Mouse (Mus musculus): Measurements from ENCODE around the gene Chia1. TPM values are rescaled to one million over a fixed set of nuclear protein-coding genes. Genes with fewer than 3 reads are reported as not detected.
"Not testable (repeated sequence)": the region's sequence is repeated elsewhere in the genome, so short reads cannot be mapped to it uniquely, and the experiment has no call there.

The Chia1 gene
- 1 to 10 TPM in 1 of 4 experiments, under 1 TPM in 3; 0.64 to 2.0 (median 0.80) TPM for total RNA-seq (2022)

DNA sequence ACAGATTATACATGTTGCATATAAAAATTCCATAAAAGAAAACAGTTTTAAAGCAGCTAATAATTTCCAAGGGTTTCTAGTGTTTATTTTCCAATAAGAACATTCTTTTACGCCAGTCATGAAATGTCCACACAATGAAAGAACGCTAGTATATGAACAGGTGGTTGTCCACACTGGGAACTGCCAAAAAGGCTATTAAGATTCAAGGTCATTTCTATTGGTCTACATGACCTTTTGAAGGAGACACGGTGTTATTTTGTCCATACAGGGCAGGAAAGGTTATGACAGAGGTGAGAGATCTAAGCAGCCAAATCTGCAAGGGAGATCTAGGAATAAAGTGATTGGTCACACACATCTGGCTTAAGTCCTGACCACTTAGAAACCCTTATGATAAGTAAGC, at the start of gene Chia1:
Gene Chia1 (plus strand): TSS at position 301 of the 400 bp plus-strand sequence.
- DNase-seq (ENCODE audit: low spot score in 2 of 2) = no peak

GRCm38 (mm10) chr3:106067707-106068106, 45.3 kb upstream of the Chia1 start:
- DNase-seq (ENCODE audit: low spot score in 2 of 2) = not testable (repeated sequence)

DNA sequence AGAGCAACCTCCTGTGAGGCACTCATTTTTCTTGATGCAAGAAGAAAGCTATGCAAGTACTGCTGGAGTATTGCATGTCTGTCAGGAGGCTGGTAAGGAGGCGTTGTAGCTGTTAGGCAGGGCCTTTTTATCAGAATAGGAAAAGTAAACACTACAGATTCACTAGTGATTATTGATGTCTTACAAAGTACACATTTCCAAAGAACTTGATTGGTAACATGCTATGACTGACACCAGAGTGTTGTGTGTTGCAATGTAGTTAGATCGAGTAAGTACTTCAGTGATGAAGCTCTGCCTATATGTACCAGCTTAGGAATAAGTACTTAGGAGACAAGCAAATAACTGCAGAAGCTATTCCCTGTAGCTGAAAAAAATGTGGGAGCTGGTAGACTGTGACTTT, 42.0 kb upstream of the Chia1 start:
- DNase-seq (ENCODE audit: low spot score in 2 of 2) = no peak

DNA sequence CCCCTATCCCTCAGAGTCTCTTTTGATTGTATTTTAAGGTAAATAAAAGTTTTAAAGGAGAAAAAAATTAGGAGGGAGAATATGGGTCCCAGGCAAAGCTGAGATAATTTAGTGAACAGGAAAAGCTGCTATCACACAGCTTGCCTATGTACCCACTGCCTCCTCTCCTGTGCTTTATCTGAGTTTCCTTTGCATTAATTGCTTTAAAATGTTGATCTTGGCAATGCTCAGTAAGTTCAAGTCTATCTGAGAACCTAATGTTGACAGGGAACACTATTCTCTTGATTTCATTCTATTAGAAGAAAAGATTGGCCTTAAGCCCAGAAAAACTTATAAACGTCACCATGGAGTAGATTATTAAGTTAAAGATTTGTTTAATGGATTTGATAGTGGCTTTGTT, 38.2 kb upstream of the Chia1 start:
- no peak for DNase-seq (ENCODE audit: low spot score in 2 of 2)

DNA sequence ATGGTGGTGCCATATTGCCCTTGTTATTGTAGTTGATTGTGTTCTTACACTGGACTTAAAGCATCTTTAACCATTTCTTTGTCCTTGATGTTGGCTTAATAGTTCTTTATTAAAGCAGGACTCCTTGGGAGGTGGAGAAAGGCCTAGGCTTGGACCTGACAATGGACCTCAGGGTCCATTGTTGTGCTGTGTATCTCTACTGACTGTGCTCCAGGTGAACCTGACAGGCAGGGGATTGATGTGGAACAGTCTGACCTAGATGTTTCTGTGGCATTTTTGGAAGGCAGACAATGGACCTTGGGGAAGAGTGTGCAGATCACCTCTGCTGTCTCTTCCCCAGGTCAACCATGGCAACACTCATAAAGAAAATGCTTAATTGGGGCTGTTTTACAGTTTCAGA, 14.0 kb downstream of the Chia1 start:
- DNase-seq (ENCODE audit: low spot score in 2 of 2) = no peak

DNA sequence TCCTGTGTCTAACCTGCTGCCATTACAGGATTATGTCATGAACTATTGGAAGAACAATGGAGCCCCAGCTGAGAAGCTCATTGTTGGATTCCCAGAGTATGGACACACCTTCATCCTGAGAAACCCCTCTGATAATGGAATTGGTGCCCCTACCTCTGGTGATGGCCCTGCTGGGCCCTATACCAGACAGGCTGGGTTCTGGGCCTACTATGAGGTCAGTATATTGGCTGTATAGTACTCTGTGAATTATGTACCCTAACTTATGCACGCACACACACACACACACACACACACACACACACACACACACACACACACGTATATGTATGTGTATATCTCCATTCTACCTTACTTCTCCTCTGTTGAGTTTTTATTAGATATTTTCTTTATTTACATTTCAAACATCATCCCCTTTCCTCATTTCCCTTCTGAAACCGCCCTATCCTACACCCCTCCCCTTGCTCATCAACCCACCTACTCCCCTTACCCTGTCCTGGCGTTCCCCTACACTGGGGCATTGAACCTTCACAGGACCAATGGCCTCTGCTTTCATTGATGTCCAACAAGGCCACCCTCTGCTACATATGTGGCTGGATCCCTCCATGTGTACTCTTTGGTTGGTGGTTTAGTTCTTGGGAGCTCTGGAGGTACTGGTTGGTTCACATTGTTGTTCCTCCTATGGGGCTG, 15.9 kb downstream of the Chia1 start:
- no peak for DNase-seq (ENCODE audit: low spot score in 2 of 2)

- peak; percentile 93 to 97 for DNase-seq (ENCODE audit: low spot score in 2 of 2)
These were observed 18.7 kb downstream of the Chia1 start for GRCm38 (mm10) chr3:106131690-106132089.

DNA sequence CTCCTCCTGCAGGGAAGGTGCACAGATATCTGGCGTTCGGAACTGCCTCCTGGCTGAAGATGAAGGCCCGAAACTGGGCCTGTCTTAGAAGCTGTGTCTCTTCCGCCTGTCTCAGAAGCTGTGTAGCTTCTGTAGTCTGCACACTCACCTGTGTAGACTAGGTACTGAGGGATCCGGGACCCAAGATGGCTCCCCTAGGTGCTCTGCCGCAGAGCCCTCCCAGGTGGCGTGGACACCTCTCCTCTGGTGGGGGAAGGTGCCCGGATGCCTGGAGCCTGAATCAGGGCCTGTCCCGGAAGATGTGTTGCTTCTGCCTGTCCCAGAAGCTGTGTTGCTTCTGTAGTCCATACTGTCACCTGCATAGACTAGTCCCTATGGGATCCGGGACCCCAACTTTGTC, 31.1 kb downstream of the Chia1 start:
- DNase-seq (ENCODE audit: low spot score in 2 of 2) = no peak

DNA sequence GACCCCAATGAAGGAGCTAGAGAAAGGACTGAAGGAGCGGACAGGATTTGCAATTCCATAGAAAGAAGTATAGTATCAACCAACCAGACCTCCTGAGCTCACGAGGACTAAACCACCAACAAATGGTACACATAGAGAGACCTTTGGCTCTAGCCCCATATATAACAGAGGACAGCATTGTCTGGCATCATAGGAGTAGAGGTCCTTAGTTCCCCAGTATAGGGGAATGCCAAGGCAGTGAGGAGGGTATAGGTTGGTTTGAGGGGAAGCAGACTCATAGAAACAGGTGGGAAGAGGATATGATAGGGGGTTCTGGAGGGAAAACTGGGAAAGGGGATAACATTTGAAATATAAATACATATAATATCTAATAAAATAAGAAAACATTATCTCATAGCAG, 41.4 kb downstream of the Chia1 start:
- DNase-seq (ENCODE audit: low spot score in 2 of 2) = no peak

DNA sequence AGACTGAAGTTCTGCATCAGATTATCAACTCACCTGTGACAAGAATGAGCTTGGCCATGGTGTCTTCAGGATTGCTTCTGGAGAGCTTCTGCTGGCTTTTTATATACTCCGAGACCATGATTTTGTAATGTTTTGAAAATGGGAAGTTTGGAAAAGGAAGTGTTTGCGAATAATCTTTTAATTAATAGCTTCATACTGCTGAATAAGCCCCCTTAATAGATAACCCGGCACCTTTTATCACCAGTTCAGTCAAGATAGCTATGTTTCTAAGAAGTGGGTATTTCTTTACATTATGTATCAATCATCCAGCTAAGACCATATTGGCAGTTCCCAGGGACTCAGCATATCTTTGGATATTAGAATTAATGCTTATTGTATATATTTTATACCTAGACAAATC, 54.4 kb downstream of the Chia1 start, which contains the start of gene Chil3:
Gene Chil3 (minus strand): TSS at position 101 of the 400 bp plus-strand sequence.
- DNase-seq (ENCODE audit: low spot score in 2 of 2) = no peak

GRCm38 (mm10) chr3:106170522-106171053, 57.6 kb downstream of the Chia1 start:
- DNase-seq (ENCODE audit: low spot score in 2 of 2) = no peak

DNA sequence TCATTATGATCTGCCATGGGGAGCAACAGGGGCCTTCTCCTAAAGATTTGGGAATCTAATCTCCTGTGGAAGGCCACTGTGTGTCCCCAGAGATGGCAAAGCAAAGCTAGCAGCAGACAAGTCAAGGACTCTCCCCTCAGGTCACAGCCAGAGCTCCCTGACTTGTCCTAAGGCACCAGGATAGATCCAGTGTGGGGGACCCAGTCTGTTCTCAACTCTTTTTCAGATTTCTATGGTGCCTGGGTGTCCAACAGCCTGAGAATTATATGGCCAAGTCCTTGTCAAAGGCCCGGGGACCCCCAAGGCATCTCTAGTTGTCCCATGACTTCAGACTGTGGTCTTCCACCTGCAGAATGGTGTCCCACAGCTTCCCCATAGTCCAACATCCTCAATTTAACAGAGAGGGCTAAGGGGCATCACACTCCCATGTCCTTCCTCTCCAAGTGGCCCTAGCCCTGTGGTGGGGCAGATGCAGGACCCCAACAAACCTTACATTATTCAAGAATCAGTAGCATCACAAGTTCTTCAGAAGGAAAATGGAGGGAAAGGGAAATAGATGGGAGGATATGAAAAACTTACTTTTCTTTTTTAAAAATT, 58.2 kb downstream of the Chia1 start:
- no peak for DNase-seq (ENCODE audit: low spot score in 2 of 2)

DNA sequence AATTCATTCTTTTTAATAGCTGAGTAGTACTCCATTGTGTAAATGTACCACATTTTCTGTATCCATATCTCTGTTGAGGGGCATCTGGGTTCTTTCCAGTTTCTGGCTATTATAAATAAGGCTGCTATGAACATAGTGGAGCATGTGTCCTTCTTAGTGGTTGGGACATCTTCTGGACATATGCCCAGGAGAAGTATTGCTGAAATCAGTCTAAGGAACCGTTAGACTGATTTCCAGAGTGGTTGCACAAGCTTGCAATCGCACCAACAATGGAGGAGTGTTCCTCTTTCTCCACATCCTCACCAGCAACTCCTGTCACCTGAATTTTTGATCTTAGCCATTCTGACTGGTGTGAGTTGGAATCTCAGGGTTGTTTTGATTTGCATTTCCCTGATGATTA, 59.5 kb downstream of the Chia1 start:
- not testable (repeated sequence) for DNase-seq (ENCODE audit: low spot score in 2 of 2)

GRCm38 (mm10) chr3:106174971-106175370, 61.9 kb downstream of the Chia1 start:
- DNase-seq (ENCODE audit: low spot score in 2 of 2) = not testable (repeated sequence)

- DNase-seq (ENCODE audit: low spot score in 2 of 2) = no peak
These were observed 64.6 kb downstream of the Chia1 start for GRCm38 (mm10) chr3:106177509-106178189.

Other genes starting within 250 kb of the Chia1 start
- 1 to 10 TPM in 3 of 4 experiments, under 1 TPM in 1; 0.89 to 3.8 (median 2.5) TPM for gene Adora3, start 242.4 kb upstream of the Chia1 start, total RNA-seq (2022)
- under 1 TPM; 0.41 to 0.78 (median 0.63) TPM for gene Tmigd3, start 242.3 kb upstream of the Chia1 start, total RNA-seq (2022)
- gene I830077J02Rik, start 180.6 kb upstream of the Chia1 start, total RNA-seq (2022) = 1 to 10 TPM in 3 of 4 experiments, under 1 TPM in 1; 0.47 to 2.4 (median 1.5) TPM
- gene Wdr77, start 153.9 kb upstream of the Chia1 start, total RNA-seq (2022) = 10 to 100 TPM; 43.3 to 55.6 (median 52.0) TPM
- gene Atp5f1, start 153.1 kb upstream of the Chia1 start, total RNA-seq (2022) = 100 to 1,000 TPM; 237 to 261 (median 249) TPM
- 1 to 10 TPM; 2.7 to 5.4 (median 4.1) TPM for gene Ovgp1, start 139.5 kb upstream of the Chia1 start, total RNA-seq (2022)
- 1 to 10 TPM in 2 of 4 experiments, under 1 TPM in 2; 0.55 to 1.1 (median 0.81) TPM for gene Pifo, start 98.6 kb upstream of the Chia1 start, total RNA-seq (2022)
- not detected for gene Chil5, start 80.4 kb upstream of the Chia1 start, total RNA-seq (2022)
- gene Chil3, start 54.3 kb downstream of the Chia1 start, total RNA-seq (2022) = not detected
- not detected for gene Chil4, start 106.3 kb downstream of the Chia1 start, total RNA-seq (2022)